Mouse (Mus musculus) layer of hippocampus, adult 8-10 months (tissue): ENCODE data around the gene Cebpg. TPM values are rescaled to one million over a fixed set of nuclear protein-coding genes. Genes with fewer than 3 reads are reported as not detected.

ENCODE experiments used
- DNase-seq, 2 experiments: peaks; one replicate each; pipeline ENCODE4 v3.0.0; 2022; ENCODE audit warnings: low spot score in 2 of 2
- total RNA-seq, 4 experiments: library from RNA; stranded (reverse); gene quantifications; 2 replicates each; pipeline ENCODE4 v1.2.4; 2022

The Cebpg gene
- 10 to 100 TPM; 31.5 to 42.0 (median 36.7) TPM for total RNA-seq

DNA sequence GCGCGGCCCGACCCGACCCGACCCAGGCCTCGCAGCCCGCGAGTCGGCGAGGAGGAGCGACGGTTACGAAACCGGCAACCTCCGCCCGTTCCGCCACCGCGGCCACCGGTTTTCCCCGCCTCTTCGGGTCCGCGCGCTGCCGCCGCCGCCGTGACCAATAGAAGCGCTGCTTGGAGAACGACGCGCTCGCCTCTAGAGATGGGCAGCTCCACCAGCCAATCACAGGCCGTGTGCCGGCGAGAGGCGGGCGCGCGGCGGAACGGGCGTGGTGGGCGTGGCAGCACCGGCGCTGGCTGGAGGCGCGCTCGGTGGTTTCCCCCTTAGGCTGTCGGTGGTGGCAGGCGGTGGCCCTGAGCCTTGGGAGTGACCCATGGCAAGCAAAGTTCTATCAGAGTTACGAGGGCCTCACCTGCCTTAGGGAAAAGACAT is at the start of gene Cebpg:
TSS of gene Cebpg (minus strand) at position 138 of the 429 bp plus-strand sequence.
- DNase-seq, result peak; percentile 92 to 98

DNA sequence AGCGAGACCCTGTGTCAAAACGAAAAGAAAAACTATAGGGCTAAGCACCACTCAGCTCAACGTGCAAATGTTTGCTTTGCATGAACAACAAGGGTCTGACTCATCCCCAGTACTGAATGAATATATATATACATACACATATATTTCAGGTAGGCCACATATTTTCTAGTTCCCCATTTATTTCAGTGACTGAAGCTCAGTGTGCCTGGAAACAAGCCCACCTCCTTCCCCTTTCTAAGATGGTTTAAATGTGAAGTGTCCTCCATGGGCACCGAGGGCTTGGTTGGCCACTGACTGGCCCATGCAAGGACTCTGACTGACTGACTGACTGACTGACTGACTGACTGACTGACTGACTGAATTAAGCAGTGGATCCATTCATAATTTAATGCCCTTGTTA is 43.2 kb upstream of the Cebpg start:
- no peak for DNase-seq

DNA sequence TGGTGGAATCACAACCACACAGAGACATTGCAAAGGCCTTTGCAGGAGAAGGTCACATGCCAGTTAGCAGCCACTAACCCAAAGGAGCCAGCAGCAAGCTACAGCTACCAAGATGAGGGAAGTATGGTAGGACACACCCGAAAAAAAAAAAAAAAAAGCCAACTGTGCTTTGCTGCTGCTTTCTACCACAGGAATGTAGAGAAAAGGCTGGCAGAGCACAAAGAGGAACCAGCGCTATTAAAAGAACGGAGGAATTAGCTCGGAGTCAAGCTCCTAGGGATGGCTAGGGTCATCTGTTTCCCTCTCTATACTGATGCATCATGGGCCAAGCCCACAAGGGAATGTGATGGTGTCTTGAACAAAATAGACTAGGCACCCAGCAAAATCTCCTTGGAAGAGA is 42.4 kb upstream of the Cebpg start:
- no peak for DNase-seq

DNA sequence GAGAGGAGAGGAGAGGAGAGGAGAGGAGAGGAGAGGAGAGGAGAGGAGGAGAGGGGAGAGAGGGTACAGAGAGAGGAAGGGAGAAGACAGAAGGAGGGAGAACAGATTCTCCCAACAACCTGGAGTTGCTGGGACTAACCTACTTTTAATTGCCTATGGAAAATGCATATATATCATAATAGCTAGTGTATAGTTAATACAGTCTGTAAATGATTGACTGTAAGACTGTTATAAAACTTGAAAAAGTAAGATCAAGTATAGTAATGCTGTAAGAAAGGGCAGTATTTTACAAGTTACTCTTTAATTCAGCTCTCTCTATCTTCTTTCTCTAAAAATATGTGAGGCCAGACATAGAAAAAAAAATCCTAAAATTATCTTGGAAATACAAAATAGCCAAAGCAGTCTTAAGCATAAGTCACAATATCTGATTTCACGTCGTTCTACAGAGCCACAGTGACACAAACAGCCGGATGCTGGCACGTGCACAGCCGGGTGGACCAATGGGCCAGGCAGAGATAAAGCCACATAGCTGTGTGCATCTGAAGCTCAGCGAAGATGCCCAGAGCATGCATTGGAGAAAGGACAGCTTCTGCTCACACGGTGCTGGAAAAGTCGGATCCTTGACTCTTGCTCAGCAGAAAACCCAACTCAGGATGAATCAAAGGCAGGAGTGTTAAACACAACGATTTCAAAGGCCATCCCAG is 38.8 kb upstream of the Cebpg start:
- DNase-seq, result no peak

DNA sequence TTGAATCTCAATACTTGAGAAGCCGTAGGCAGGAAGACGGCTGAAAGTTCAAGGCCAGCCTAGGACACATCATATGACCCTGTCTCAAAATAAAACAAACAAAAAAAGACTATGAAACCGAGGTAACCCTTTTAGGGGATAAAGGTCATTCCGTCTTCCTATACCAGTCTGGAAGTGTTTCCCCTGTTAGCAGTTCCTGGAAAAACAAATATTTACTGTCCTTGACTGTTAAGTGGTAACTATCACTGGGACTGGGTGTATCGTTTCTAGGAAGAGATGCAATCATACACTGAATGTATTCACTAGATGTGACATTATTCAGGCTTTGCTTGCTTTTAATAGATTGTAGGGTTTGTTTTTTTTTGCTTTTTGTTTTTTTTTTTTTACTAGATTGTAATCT is 34.2 kb upstream of the Cebpg start:
- no peak for DNase-seq

DNA sequence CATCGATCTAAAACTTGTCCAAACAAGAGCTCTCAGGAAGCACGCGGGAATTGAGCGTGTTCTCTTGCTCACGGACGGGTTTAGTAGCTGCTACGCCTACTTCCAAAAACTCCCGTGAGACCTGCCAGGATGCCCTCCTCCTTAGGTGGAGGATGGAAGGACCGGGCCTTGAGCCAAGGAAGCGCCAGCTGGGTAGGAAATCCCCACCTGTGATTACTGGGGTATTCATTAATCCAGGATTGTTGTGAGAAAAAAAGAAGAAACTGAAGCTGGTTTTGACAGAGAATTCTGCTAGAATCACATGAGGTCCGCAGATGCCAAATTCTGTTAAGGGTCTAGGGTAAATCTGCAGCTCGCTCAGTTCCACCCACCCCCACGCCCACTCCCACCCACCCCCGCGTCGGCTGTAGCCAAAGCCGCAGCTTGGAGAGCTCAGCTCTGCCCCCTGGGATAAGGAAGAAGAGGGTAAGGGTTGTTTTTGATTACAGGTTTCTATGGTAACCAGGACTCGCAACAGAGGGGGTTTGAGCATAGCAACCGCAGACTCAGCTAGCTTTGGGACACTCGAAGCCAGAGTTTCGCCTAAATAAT is 30.0 kb upstream of the Cebpg start:
- DNase-seq, result peak; percentile 40 to 43

DNA sequence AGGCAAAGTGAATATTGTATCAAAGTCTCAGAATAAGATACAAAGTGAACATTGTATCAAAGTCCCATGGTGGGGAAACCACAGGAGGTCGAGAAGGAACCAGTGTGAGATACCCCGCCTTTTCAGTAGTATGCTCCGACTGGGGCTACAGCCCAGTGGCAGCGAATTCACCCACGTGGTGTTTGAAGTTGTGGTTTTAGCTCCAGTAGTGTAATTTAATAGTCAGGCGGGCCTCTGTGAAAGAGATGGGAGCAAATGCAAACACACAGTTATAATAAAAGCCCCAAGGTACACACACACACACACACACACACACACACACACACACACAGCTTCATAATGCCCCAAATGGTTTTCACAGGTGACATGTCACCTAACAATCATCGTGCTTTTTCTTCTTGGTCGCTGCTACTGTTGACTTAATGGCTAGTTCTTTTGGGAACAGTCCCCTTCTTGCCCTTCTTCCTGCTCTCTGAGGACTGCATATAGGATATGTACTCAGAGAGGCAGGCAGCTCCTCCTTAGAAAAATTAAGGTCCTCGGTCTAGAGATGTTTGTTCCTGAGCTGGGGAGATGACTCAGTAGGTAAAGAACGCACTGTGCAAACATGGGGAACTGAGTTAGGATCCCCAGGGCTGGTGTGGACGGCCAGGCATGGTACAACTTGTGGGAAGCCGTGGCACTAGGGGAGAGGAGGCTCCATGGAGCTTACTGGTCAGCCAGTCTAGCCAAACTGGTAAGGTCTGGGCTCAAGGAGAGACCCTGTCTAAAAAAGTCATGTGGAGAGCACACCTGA is 28.4 kb upstream of the Cebpg start:
- DNase-seq, result no peak

DNA sequence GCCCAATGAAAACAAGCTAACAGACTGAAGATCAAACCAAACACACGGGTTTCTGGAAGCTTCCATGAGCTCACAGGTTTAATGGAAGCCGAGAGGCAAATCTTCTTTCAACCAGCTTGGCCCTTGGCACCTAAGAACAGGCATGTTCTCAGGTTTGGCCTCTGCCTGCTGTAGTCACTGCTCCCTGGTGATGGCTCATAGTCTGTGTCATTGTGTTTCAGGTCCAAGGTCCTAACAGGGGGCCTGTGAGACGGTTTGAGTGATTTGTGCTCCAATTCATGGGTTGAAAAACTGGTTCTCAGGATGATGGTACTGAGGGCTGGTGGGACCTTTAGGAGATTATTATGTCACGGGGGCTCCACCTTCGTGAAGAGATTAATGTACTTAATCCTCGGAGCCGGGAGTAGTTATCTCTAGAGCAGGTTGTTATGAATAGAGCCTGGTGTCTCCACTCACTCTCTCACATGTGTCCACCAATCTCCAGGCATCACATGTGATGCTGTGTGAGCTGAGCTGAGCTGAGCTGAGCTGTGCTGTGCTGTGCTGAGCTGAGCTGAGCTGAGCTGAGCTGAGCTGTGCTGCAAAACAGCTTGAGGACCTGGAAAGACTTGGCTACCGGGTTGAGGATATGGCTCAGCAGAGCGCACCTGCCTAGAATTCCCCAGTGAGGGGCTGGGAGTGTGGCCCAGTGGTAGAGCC is 25.2 kb upstream of the Cebpg start:
- DNase-seq, result no peak

DNA sequence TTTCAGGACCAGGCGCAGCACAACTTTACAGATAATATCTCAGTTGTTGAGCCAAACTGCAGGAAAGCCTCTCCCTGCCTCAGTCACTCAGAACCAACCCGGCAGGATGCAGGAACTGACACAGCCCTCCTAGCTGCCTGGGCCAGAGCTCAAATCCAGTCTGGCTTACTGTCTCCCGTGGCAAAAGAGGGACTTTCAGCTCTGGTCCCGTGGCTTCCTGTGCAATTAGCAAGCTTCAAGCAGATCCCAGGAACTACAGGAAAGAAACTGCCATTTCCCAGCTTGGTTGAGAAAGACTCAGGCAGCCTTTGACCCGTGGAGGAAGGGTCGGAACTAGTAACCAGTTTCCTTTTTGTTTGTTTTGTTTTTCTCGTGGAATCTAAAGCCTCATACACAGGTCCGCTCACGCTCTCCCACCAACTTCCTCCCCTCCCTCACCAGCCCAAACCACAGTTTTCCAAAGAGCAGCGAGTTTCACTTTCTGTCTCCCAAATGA is 24.5 kb upstream of the Cebpg start:
- no peak for DNase-seq

DNA sequence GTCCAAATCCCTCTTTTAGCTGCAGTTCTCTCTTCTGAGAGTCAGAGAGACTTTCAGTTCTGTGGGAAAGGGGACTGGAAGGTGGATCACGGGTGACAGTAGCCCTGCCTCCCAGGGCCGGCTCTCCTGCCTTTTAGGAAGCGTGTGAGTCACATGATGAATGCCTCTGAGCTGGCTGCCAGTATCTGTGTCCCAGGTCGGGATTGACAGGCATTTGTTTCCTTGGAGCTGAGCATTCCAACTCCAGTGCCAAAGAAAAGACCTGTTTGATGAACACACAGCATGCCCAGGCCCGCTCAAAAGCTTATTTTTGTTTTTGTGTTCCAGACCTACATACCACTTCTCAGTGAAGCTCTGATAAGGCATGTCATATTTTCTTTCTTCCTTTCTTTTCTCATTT is 20.3 kb upstream of the Cebpg start:
- no peak for DNase-seq

DNA sequence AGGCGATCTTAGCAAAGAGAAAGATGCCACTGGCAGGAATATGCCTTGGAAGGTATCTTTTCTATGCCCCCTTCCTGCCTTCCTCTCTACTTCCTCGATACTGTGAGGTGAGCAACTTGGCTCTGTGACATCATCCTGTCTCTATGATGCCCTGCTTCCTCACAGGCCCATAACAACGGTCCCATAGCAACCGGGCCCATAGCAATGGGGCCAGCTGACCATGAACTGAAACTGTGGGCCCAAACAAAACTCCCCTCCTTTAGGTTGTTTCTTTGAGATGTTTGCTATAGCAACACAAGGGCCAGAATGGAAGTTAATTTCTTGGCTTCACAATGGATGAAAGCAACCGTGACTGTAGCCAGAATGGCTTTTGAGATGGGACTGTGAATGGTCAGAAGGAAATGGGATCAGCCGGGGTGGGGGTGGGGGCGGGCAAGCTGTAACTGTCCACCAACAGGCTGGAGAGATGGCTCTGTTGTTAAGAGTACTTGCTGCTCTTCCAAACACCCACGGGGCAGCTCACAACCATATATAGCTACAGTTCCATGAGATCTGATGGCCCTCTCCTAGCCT is 10.4 kb upstream of the Cebpg start:
- no peak for DNase-seq

DNA sequence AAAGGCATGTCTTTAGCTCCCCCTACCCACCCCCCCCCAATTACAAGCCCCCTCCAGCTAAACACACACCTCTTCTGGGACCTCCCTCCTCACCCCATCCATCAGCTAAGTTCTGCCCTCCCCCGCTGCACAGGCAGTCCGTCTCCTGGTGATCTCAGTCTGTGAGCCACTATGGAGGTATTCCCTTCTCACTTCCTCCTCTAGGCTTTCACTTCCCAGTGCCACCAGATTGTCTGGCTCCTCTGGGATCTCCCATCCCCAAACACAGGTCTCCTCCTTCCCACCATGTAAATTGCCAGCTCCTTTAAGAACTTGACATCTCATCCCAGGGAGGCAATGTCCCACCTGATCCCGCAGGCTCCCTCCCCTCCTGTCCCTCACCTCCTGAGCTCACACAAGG is 9.6 kb upstream of the Cebpg start:
- DNase-seq, result no peak

DNA sequence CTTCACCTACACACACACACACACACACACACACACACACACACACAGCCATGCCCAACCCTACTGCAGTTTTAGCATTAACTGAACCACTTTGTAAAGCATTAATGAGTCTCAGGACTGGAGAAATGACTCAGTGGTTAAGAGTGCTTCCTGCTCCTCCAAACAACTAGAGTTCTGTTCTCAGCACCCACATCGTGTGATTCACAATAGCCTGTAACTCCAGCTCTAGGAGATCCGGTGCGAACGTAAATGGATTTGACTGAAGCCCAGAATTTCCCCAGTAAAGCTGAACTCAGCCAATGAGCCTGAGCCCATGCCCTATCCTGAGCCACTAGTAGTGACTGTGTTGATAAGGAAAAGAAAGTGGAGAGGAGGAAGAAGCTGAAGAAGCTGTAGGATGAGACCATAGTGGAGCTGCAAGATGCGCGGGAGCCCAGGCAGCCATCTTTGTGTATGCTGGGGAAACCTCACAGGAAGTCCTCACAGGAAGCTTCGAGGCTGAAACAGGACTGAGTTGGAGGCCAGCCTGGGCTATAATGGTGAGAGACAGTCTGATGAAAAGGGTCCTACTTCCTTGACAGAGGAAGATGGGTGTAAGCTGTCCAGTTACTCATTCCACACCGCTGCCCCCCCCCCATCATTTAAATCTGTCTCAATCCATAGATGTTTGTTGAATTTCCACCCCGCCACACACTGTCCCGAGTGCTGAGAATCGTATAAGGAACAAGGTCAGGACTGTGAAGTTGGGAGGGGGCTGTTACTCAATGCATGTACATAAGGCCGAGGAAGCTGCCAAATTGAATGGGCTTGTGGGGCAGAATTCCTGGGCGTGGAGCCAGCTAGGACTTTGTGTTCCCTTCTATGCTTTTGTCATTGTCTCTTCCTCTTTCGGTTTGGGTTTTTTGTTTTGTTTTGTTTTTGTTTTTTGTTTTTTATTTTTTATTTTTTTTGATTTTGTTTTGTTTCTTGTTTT is 8.2 kb upstream of the Cebpg start:
- peak in 1 of 2 experiments; percentile 46 for DNase-seq

DNA sequence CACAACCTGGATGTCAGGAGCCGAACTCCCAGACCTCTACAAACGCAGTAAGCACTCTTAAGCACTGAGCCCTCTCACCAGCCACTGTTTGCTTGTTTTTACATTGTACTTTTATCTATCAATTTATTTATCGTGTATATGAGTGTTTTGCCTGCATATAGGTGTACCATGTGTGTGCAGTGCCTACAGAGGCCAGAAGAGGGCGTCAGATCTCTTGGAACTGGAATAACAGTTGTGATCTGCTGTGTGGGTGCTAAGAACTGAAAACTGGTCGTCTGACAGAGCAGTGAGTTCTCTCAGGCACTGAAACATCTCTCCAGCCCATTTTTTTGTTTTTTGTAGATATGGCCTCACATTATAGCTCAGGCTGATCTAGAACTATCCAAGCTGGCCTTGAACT is 3.1 kb upstream of the Cebpg start:
- no peak for DNase-seq

DNA sequence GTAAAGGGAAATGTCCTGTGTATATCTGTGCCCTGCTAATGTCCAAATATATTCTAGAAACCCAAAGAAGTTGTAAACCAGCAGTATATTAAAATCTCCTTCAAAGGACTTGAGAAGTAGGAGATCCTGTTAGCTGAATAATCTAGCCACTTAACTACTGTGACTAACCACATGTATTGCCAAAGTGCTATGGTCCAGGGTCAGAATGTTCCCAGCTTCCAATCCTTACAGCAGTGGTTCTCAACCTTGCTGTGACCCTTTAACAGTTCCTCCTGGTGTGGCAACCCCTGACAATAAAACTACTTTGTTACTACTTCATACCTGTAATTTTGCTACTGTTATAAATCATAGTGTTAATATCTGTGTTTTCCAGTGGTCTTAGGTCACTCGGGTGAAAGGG is 2.0 kb upstream of the Cebpg start:
- no peak for DNase-seq

DNA sequence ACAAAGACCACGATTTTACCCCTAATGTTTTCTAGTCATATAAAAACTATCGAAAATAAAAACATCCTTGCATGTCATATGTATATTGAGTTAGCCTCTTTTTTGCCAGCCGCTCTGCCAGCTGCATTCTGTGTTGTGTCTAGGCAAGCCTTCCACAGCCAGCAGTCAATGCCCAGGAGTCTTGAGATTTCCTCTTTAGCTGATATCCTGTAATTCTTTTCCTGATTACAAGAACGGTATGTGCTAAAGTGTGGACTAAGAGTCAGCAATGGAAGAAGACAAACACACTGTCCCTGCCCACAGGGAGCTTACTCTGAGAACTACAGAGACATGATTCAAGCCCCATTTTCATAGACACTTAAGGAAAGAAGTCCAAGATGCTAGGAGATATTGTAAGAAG is 1.2 kb upstream of the Cebpg start:
- DNase-seq, result no peak

DNA sequence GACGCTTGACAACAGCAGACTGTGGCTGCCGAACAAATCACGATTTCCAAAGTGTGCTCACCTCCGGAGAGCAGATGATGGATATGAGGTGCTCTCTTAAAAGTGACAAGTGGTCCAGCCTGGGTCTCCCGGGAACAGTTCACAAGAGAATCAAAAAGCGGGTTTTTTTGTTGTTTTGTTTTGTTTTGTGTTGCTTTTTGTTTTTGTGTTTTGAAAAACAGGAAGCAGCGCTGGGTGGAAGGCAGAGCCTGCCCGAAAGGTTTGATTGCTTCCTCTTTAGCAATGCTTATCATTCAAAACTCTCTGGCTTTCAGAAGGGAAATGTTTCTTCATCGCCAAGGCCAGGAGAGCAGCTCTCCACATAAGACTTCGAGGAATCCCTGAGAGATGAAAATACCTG is 626 bp upstream of the Cebpg start:
- no peak for DNase-seq

DNA sequence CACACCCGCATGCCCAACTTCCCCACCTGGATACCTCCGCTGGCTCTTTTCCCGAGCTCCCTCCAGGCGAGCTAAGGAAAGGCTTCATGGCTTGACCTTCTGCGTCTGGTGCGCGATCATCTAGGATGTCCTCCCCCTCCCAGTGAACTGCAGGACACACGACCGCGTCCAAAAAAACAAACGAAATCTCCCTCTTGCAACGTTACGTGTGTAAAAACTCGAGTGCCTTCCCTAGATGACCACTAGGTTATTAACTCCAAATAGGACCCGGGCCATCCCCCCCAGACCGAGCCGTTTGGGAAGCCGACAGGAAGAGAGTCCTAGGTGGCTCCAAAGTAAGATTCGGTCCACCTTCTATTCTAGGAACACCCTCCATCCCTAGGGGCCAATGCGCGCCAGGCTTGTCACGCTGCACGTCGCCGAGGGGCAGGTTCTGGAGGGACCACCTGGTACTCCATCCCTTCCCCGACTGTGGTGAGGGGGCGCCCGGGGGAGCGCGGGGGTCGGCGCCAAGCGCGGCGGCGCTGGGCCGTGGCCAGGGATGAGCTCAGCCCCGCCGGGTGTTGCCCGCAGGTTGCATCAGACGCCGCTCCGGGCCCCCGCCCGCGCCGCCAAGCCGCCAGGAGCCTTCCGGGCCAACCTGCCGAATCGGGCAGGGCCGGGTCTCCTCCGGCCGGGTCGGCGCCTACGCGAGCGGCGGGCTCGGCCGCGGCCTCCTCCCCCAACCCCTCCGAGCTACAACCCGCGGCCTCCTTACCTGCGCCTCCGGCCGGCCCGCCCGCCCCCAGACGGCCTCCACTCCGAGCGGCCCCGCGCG is 546 bp downstream of the Cebpg start:
- DNase-seq, result peak; percentile 54 to 63

DNA sequence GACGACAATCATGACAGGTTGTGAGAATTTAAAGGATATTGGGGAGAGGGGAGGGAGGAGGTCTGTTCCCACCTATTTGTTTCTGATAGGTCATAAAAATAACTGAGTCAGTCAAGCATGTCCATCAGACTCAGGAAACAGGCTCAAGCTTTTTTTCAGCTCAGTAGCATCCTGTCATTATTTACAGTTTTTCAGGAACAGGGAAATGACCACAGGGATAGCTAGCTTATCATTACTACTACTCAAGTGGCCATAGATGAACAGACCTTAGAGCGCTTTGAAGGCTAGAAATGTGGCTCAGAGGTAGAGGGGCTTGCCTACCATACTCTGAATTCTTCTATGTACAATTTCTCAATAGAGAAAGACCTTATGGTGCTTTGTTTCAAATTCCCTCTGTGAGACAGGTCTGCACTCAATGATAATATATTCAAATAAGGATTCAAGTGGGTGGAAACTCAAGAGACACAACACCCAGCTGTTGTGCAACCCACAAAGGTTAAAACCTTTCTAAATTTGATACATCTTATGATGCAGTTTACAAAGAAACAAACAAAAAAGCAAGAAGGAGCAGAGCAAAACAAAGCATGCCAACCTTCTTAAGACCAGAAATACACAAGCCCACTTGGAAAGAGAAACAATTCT is 1.3 kb downstream of the Cebpg start:
- DNase-seq, result no peak
